Mouse (Mus musculus) embryonic stem cell, embryonic (primary cell): Measurements from ENCODE around the gene Sinhcaf.

Experiments used
- CTCF ChIA-PET, 4 experiments: fragments of 300-600 bp in 2 of 4; fragments of 350-600 bp in 2 of 4; sonication (Branson Sonifier 250); formaldehyde crosslinking; loops; one replicate each; lab custom pipeline; 2022; ENCODE audit warnings: inconsistent platforms in 2 of 4; lab: Charles Lee
- POLR2A ChIA-PET, 4 experiments: fragments of 300-600 bp in 2 of 4; fragments of 350-600 bp in 2 of 4; sonication (Branson Sonifier 250); formaldehyde crosslinking; loops; one replicate each; lab custom pipeline; 2022; ENCODE audit warnings: antibody characterized with exemption in 4 of 4, inconsistent platforms in 1 of 4; lab: Charles Lee

The Sinhcaf gene

DNA sequence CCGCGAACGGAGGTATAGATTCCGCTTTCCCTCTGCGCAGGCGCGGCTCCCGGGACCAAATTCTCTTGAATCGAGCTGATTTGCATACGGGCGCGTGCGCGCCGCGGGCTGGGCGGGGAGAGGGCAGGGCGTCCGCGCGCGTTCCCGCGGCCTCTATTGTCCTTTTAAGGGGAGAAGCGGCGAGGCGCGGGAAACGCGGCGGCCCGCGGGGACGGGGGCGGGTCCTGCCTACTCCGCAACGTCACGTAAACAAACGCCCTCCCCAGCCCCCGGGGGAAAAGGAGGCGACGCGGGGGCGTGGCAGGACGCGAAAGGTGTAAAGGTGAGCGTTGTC is at the start of gene Sinhcaf:
TSS of gene Sinhcaf (minus strand) at position 59 of the 334 bp plus-strand sequence.
- ChIA-PET CTCF (interaction anchor here in 3 of 4 experiments (0.7 to 1.4 kb wide), 7 partner anchors 9 to 46 kb away, joined by 3 to 7 read pairs (median 4); no protein-coding TSS in a partner anchor), POLR2A (interaction anchor here (0.6 to 21.1 kb wide), 58 partner anchors 8 to 592 kb away, joined by 3 to 447 read pairs (median 4); partner anchors contain the start of genes Caprin2 (in 3 of the 4), Dennd5b (in 2 of the 4), Ipo8 (in 2 of the 4) and Amn1 (in 1 of the 4))

DNA sequence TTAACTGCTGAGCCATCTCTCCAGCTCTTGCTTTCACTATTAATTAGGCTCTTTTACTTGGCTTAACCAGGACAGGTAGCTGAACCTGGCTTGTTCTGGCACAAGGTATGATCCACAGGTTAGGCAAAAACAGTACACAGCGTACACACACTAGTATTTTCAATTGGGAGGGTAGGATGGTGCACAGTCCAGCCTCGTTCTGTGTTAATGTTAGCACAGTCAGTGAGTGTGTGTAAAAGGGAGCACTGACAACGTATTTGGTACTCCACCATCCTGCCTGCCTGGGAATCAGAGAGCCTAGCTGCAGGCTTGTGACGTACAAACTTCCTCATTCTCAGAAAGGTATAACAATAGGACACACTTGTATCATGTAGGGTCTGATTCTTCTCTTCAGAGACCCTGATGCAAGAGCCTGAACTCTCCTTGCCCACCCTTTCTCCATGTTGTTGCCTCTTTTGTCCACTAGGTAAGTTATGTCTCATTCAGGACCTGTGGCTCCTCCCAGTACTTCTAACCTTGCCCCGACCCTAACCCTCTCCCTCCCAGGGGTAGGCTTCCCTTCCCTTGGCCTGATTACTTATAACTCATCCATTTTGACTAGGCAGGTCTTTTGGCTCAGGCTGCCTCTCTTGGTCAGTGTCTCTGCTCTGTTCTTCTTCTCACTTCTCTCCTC is 48.2 kb upstream of the Sinhcaf start:
- ChIA-PET CTCF (interaction anchor here (0.6 to 3.0 kb wide), 15 partner anchors 12 to 236 kb away, joined by 3 to 16 read pairs (median 4); no protein-coding TSS in a partner anchor), POLR2A (interaction anchor here (0.5 to 9.6 kb wide), 54 partner anchors 9 to 596 kb away, joined by 3 to 264 read pairs (median 4); partner anchors contain the start of genes Sinhcaf (in 4 of the 4), Caprin2 (in 3 of the 4), Dennd5b (in 2 of the 4) and Gm10203 (in 1 of the 4))

DNA sequence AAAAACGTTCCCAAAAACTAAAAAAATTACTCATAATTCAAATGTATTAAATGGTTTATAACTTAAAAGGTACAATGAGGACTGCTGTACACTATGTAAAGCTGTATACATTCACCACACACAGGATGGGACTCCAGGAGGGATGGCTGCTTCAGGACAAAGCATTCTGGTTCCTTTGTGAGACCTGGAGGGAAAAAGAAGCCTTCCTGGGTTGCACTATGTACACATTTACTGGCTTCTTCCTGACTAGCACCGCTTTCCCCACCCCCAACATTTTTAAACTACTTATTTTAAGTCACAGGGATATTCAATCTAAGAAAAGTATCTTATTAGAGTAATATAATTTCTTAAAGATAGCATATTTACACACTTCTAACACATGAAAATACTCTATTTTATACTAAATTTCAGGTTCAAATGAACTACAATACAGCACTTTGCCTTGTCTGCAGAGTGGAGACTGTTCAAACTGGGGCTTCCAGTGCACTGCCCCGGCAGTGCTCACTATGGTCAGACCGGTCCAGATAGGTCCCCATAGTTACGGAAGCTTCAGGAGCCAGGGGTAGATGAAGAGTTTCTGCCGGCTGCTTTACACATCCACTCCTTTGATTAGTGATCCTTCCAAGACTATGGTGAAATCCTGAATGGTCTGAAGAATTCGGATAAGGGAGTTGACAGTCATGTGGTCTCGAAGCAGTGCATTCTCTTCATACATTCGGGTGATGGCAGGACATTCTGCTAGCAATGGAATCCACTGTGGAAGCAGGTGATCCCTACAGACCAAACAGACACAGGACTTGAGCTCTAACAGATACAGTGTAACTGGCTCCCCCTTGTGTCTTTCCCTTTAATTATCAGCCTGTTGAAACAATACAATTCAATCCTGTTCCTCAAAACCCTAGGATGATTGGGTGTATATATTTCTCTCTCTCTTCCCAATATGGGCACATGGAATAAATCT is 47.1 kb upstream of the Sinhcaf start:
- POLR2A ChIA-PET = interaction anchor here (0.5 to 9.6 kb wide), 106 partner anchors 10 to 856 kb away, joined by 3 to 264 read pairs (median 5); partner anchors contain the start of genes Sinhcaf (in 4 of the 4), Caprin2 (in 3 of the 4), Dennd5b (in 3 of the 4) and Amn1 (in 2 of the 4)
- CTCF ChIA-PET = interaction anchor here (0.6 to 3.0 kb wide), 19 partner anchors 11 to 127 kb away, joined by 3 to 16 read pairs (median 4); partner anchors contain the start of genes Dennd5b (in 1 of the 4) and Sinhcaf (in 1 of the 4)

DNA sequence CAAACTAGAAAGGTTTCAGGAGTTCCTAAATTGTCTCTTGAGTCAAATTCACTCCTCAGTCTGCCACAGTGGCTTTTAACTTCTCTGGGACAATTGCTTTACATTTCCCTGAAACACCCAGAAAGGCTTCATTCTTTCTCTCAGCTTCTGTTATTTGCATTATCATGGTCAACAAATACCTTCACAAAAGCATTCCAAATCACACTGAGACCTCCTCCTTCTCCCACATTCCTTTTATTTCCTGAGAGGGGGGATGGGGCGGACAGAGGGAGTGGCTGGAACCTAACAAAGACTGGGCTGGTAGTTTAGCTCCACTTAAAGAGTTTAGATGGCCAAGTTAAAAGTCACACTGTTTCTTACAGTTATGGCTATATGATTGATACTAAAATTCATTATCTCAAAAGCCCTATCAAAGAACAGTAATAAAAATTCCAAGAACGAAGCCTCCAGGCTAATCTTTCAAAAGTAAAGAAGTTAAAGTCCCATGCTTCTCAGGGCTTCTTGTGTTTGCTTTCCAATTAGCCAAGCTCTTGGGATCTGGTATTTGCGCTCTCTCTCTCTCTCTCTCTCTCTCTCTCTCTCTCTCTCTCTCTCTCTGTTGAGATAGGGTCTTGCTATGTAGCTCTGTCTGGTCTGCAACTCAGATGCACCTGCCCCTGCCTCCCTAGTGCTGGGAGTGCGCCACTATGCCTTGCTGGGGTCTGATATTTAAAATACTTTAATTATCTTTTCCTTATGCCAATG is 46.3 kb upstream of the Sinhcaf start:
- POLR2A ChIA-PET = interaction anchor here (0.6 to 9.6 kb wide), 119 partner anchors 9 to 855 kb away, joined by 3 to 264 read pairs (median 5); partner anchors contain the start of genes Sinhcaf (in 4 of the 4), Caprin2 (in 3 of the 4), Dennd5b (in 3 of the 4) and Amn1 (in 2 of the 4)

DNA sequence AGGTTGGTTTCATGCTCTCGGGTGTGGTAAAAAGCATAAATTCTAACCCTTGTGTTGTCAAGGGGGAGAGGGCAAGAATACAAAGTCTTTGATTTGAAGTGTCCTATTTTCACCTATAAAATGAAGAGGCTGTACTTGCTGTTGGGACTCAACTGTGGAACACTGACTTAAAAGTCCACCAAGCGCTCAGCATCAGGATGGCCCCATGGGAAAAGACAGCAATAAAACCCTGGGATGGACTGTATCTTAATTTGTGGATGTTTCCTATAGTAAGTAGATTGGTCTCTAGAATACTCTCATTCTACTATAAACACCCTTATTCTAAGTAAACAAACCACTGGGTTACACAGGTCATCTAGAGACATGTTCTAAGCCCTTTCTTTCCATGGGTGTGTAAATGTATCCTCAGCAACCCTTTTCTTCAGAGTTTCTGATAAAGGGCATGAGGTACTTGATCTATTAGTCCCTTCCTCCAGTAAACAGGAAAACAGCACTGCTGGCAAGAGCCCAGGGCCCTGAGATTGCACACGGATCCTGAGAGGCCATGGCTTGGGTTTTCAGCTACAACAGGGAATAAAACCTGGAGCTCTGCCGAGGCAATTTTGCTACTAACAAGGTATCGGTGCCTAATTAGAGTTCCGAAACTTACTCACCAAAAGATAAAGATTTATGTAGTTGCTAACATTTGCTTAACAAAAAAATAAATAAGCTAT is 45.5 kb upstream of the Sinhcaf start:
- POLR2A ChIA-PET = interaction anchor here (0.6 to 9.6 kb wide), 111 partner anchors 8 to 781 kb away, joined by 3 to 264 read pairs (median 5); partner anchors contain the start of genes Sinhcaf (in 4 of the 4), Caprin2 (in 3 of the 4), Amn1 (in 2 of the 4) and Bicd1 (in 2 of the 4)
- CTCF ChIA-PET = interaction anchor here (0.6 to 3.0 kb wide), 17 partner anchors 9 to 390 kb away, joined by 3 to 16 read pairs (median 4); partner anchors contain the start of genes Dennd5b (in 1 of the 4) and Sinhcaf (in 1 of the 4)

More for the DNA sequence above, 46.3 kb upstream of the Sinhcaf start:
- CTCF ChIA-PET = interaction anchor here (0.5 to 3.0 kb wide), 24 partner anchors 9 to 389 kb away, joined by 3 to 16 read pairs (median 3); partner anchors contain the start of genes Dennd5b (in 1 of the 4) and Sinhcaf (in 1 of the 4)

DNA sequence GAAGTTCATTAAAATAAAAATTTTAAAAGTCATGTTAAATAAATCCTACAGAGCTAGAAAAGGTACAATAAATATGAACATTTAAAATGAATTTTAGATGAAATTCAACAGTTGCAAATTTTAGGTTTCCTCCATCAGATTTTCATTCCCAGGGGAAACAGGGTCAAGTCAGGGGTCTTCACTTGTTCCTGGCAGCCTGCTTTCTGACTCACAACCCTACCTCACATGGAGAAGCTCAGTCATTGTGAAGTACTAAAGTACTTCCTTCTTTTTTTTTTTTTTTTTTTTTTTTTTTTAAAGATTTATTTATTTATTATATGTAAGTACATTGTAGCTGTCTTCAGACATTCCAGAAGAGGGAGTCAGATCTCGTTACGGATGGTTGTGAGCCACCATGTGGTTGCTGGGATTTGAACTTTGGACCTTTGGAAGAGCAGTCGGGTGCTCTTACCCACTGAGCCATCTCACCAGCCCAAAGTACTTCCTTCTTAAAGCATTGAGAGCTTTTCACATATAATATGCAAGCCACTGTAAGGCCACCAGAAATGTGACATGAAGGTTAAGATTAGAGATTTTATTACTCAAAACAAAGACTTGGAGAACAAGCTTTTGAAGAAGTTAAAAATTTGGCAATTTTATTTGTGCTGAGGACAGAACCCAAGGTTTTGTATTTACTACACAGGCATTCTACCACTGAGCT is 43.7 kb upstream of the Sinhcaf start:
- CTCF ChIA-PET = interaction anchor here in 1 of 4 experiments (0.6 to 0.7 kb wide), 2 partner anchors 10 to 19 kb away, joined by 3 read pairs; no protein-coding TSS in a partner anchor
- POLR2A ChIA-PET = interaction anchor here in 3 of 4 experiments (0.6 to 9.6 kb wide), 22 partner anchors 7 to 275 kb away, joined by 3 to 264 read pairs (median 5); partner anchors contain the start of genes Sinhcaf (in 3 of the 3), Caprin2 (in 1 of the 3), Dennd5b (in 1 of the 3) and Gm10203 (in 1 of the 3)

DNA sequence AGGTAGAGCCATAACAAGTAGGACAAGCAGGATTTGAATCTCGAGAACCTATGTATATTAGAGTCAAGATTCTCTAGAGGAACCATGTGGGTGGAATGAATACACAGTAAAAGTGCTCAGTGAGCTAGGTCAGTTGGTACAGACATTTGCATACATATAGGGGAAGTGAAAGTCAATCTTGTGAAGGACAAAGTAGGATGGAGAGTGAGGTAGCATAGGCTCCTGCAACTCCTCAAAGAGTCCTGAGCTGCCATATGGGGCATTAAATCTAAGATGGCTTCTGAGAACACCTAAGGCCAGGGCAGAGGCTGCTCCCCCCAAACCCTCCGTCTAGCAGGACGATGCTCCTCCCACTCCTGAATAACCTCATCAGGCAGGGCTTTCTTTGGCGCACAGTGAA is 39.7 kb upstream of the Sinhcaf start:
- ChIA-PET POLR2A (interaction anchor here in 2 of 4 experiments (0.6 to 1.3 kb wide), 5 partner anchors 9 to 154 kb away, joined by 3 to 10 read pairs (median 3); partner anchors contain the start of gene Sinhcaf (in 1 of the 2)), CTCF (no interaction called here)

DNA sequence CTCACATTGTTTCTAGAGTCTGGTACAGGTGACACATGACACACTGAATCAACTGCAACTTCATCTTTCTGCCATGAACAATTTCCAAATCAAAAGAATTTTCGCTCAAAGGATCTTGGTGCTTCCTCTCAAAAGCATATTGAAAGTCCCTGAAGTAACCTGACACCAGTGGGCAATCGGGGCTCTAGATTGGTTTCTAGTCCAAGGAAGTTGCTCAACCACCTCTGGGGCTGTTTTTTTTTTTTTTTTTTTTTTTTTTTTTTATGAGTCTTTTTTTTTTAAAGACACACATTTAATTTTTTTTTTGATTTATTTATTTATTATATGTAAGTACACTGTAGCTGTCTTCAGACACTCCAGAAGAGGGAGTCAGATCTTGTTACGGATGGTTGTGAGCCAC is 34.2 kb upstream of the Sinhcaf start:
- POLR2A ChIA-PET = interaction anchor here (0.7 to 4.7 kb wide), 8 partner anchors 8 to 48 kb away, joined by 3 to 39 read pairs (median 4); no protein-coding TSS in a partner anchor
- CTCF ChIA-PET = interaction anchor here in 1 of 4 experiments (1.0 kb wide), 1 partner anchor 8 kb away, joined by 3 read pairs; no protein-coding TSS in a partner anchor

DNA sequence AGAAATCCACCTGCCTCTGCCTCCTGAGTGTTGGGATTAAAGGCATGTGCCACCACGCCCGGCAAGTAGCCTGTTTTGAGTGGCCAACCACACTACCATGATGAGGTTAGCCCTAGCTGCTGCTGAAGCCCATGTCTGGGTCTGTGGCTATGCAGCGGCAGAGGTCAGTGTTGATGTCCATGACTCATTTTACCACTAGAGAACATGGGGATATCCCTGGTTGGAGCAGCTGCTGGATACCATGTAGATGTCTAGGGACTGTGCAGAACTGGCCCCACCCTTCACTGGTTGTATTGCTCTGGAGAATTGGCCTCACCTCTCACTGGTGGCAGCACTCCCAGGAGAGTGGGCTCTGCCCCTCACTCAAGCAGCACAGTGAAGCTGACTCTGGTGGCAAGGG is 28.8 kb upstream of the Sinhcaf start:
- ChIA-PET CTCF (interaction anchor here in 1 of 4 experiments (1.0 to 1.2 kb wide), 2 partner anchors 16 to 17 kb away, joined by 3 read pairs; no protein-coding TSS in a partner anchor), POLR2A (interaction anchor here (0.6 to 6.9 kb wide), 13 partner anchors 8 to 29 kb away, joined by 3 to 62 read pairs (median 5); partner anchors contain the start of gene Sinhcaf (in 2 of the 4))

DNA sequence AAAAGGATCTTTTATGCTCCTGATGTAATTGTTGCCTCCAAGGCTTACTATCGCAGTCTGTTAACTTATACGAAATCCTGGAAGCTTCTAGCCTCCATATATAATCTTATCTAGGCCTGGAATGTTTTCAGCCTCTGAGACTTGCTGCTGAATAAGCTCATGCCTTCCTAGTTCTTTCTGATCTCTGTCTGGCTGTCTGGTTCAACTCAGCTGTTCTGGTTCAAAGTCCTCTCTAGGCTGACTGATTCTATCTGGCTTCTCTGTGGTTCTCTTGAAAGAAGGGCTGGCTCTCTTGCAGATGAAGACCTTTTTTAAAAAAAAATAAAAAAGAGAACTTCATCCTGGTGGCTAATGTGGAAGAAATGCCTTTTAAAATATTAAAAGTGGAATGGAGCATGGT is 26.6 kb upstream of the Sinhcaf start:
- ChIA-PET POLR2A (interaction anchor here in 3 of 4 experiments (0.6 to 6.9 kb wide), 8 partner anchors 10 to 27 kb away, joined by 3 to 62 read pairs (median 6); partner anchors contain the start of gene Sinhcaf (in 1 of the 3)), CTCF (interaction anchor here in 1 of 4 experiments (0.9 kb wide), 1 partner anchor 8 kb away, joined by 3 read pairs; no protein-coding TSS in a partner anchor)

DNA sequence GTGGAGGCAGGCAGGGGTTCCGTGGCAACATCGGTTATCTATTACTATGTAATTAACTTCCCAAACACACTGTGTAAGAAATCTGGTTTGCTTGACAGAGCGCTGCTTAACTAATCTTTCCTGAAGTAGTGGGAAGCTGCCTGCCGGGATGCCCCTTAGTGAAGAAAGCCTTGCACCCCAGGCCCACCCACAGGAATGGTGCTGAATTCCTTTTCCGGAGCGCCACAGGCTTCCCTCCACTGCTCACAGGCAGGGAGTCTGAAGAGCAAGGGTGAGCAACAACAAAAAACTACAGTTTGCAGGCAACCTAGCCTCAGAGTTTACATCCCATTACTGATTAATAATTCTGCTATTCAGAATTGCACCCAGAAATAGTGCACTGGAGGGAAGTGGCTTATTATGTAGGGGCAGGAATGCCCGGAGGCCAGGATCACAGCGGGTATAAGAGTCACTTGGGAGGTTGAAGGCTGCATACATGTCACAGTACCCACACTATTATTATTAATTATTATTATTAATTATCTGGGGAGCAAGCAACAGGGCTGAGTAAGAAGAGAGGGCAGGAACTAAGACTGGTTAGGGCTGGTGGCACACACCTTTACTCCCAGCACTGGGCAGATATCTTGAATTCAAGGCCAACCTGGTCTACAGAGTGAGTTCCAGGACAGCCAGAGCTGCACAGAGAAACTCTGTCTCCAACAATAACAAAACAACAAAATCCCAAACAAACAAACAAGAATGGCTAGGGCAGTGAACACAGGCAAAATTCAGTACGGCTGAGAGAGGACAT is 26.0 kb upstream of the Sinhcaf start:
- POLR2A ChIA-PET = interaction anchor here in 3 of 4 experiments (0.6 to 6.9 kb wide), 10 partner anchors 10 to 170 kb away, joined by 3 to 62 read pairs (median 4); partner anchors contain the start of gene Sinhcaf (in 1 of the 3)

DNA sequence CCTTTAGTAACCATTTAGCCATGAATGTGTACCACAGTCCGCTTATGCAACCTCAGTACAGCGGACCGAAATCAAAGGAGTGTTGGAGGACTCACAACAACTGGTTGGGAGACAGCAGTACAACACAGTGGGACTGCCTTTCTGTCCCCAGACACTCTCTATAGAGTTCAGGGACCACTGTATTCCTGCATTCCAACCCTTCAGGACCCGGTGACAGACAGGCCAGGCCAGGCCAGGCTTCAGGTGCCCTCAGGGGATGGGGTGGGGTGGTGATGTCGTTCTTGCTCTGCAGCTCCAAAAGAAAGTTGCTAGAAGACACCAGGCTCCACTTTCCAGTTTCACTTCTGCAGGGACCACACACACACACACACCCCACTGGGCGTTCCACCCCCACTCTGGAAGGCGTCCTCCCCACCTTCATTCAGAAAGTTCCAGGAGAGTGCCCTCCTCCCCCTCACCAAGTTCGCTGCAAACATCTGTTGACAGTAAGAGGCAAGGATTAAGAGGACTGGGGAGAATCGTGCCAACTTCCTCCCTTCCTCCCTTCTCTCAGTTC is 25.2 kb upstream of the Sinhcaf start:
- ChIA-PET CTCF (interaction anchor here in 3 of 4 experiments (0.6 to 2.2 kb wide), 4 partner anchors 14 to 274 kb away, joined by 3 to 5 read pairs (median 3); no protein-coding TSS in a partner anchor), POLR2A (interaction anchor here (0.7 to 6.9 kb wide), 14 partner anchors 11 to 171 kb away, joined by 3 to 62 read pairs (median 4); no protein-coding TSS in a partner anchor)

More for the DNA sequence above, 26.0 kb upstream of the Sinhcaf start:
- CTCF ChIA-PET = interaction anchor here in 1 of 4 experiments (0.9 to 2.2 kb wide), 2 partner anchors 9 to 22 kb away, joined by 3 to 5 read pairs; no protein-coding TSS in a partner anchor

DNA sequence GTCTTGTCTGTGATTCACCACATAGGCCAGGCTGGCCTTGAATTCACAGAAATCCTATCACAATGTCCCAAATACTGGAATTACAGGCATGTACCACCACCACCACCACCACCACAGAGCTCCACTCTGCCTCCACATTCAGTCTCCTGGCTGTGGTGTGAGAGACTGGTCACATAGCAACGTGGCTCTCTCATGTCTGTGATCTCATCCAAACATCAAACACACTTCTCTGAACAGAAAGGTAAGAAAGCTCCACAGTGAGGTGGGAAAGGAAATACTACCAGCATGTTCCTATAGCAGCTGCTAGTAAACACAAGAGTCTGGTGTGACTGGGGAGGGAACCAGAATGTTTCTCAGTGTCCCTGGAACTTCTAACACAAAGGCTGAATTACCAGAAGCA is 15.0 kb upstream of the Sinhcaf start:
- POLR2A ChIA-PET = interaction anchor here in 3 of 4 experiments (0.5 to 9.7 kb wide), 22 partner anchors 8 to 749 kb away, joined by 3 to 447 read pairs (median 4); partner anchors contain the start of genes Sinhcaf (in 2 of the 3) and Ergic2 (in 1 of the 3)
- CTCF ChIA-PET = interaction anchor here in 3 of 4 experiments (0.5 to 3.0 kb wide), 4 partner anchors 12 to 33 kb away, joined by 4 to 12 read pairs (median 4); partner anchors contain the start of gene Sinhcaf (in 1 of the 3)
